Mouse (Mus musculus) embryo, embryonic 10.5 days (tissue): ENCODE measurements around the gene Gtpbp1.

Experiments used
- DNase-seq: peaks from one replicate; pipeline ENCODE4 v3.0.0-alpha.2; 2015; ENCODE audit warnings: low spot score

Gene Gtpbp1

DNA sequence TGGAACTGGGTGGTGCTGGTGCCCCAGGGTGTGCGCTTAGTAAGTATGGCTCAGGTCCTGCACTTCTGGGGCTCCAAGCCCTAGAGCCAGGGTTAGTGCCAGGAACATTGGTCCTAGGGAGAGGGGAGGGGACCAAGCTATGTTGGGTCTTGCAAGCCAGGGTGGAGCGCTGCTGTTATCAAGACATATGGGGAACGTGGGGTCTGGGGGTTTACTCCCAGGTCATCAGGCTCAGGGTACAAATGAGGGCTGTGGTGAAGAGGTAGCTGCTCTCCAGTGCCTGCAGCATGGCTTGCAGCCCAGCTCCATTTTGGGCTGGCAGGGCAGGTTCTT lies 62.7 kb downstream of the Gtpbp1 start:
- no peak for DNase-seq

DNA sequence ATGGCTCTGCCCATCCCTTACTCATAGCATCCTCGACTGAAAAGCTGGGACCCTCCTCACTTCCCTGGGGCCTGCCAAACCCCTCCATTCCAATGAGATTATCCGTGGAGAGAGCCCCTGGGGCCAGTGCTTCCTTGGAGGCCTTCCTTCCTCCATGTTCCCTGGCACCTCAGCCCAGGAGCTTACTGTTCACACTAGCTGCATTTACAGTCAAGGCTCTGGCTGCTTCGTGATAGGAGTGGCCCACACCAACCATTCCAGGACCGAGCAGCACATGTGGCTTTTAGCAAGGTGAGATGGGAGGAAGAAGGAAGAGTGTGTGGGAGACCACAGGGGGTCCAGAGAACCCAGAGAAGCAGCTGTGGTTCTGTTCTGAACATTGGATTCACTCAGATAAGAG lies 63.2 kb downstream of the Gtpbp1 start:
- DNase-seq, result no peak

DNA sequence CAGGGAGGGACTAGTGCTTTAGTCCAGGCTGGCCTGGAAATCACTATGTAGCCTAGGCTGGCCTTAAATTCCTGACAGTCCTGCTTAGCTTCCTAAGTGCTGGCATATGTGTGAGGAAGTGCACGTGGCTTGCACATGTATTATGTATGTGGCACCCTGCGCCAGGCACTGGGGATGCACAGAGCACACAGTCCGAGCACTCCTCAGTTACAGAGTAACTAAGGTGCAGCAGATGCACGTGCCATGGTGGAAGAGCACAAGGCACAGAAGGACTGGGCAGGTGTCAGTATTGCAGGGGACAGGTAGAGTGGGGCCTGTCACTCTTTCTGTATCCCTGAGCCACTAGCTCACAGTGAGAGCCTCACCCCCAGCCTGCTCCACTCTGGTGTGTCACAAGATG lies 64.5 kb downstream of the Gtpbp1 start:
- DNase-seq, result no peak

DNA sequence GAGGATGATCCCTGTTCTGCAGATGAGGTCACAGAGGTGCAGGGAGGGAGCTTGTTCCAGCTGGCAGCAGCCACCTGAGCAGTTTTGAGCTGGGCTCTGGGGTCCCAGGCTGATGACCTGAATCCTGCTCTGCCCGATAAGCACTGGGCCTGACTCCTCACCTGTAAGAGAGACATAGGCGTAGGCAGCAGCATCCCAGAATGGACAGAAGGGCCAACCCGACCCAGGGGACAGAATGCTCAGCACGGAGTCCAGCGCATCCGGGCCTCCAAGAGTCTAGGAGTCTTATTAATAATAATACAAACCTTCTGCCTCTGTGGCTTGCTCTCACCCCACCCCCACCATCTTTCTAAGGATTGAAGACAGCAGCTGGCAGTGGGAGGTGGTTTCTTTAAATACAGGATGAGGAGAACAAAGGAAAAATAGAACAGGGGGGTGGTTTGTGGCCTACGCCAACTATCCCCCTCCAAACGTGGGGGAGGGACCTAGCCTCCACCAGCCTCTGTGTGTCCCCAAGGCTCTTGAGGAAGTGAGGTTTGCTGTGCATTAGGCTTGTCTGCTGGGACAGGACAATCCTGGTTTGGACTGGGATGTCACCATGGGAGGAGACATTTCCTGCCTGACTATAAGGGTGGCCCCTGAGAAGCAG lies 65.5 kb downstream of the Gtpbp1 start:
- DNase-seq, result no peak

DNA sequence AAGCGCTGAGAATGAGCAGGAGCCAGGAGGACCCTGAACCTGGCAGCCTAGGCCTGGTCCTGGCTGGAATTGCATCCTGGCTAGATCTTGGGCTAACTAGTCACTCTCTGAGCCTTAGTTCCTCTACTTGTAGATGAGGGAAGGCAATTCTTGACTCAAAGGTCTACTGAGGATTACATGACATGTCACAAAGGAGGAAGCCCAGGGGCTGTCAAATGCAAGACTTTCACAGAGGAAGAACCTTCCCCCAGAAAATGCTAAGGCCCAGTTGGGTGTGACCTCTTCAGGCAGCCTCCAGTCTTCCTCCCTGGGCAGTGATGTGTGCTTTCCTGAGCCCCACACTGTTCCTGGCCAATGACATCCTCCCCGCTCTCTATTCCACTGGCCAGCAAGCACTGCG lies 66.5 kb downstream of the Gtpbp1 start:
- DNase-seq, result no peak

DNA sequence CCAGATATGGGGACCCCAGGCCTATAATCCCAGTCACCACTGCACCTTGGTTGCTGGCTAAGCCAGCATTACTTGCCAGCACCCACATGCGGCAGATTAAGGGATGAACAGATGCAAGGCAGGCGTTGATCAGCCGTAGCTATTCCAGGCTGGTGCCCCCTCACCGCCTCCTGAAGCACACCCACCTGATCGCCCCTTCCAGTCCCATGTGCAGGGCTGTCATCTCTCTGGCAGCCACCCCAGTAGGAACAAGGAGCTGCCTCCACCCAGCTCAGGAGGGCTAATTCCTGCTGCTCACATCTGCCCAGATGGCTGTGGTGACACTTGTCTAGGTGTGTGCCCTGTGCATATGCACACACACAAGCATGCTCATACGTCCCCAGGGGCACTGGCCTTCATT lies 70.3 kb downstream of the Gtpbp1 start:
- no peak for DNase-seq

DNA sequence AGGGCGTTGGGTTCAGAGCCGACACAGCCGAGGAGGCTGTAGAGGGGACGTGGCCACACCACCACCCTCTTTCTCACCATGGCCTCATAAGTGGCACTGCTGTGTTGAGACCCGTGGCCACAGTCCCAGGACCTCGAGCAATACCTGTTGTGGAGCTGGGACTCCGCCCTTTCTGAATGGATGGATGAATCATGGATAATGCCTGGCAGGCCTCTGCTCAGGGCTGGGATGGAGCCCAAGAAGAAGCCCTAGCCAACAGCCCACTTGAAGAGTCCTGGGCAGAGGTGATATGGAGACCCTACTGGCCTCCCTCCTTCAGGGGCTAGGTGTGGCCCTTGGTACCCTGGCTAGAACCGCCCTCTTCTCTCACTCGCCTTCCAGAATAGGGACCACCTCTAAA lies 72.4 kb downstream of the Gtpbp1 start:
- DNase-seq, result no peak

DNA sequence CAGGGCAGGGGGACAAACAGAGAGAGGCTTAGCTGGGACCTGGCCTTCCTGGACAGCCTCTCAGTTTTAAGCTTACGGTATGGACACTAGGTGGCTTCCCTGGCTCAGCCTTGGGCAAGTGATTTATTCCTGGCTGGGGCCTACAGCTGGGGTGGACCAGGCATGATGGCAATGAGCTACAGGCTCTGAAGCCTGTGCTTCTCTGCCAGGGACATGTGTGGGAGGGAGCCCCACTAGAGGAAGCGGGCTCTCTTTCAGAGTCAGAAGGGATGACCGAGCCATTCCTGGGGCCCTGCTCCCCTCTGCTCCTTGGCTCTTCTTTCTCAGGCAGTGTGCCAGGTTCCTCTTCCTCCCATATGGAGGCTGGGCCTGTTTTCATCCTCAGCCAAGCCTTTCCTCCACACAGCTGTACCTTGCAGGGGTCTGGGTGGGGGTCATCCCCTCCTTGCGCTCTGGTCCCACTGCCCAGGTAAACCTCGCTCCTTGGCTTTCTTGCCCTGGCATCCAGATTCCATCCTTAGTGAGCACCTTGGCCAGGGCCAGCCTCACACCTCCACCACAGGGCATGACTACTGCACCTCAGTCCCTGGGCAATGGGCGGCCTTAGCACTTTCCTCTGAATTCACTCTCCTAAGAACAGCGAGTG lies 73.1 kb downstream of the Gtpbp1 start:
- no peak for DNase-seq

DNA sequence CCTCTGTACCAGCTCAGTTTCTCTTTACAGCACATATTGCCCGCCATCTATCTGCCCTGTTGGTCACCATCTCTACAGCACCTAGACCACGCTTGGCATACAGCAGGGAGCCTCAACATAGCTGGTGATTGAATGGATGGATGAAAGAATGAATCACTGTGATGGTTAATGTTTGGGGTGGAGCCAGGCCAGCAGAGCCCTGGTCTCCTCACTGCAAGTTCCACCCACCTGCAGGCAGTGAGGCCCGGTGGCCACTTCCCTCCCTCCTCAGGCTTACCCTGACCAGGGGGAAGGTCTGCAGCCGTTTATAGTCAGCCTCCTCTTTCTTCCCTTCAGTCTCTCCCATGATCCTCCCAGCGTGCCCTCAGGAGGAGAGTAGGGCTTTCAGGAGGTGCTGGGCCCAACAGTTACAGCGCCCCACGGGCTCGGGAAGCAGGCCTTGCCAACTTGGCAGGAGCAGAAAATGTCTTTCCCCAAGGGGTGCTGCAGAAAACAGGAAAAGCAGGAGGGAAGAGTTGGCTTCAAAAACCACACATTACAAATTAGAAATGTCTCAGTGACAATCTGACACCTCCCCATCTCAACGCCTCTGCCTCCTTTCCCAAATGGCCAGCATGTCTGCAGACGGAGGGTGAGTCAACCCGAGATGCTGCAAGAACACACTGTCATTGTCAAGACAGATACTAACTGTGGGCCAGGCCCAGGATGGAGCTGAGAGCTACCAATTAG lies 74.1 kb downstream of the Gtpbp1 start:
- no peak for DNase-seq

DNA sequence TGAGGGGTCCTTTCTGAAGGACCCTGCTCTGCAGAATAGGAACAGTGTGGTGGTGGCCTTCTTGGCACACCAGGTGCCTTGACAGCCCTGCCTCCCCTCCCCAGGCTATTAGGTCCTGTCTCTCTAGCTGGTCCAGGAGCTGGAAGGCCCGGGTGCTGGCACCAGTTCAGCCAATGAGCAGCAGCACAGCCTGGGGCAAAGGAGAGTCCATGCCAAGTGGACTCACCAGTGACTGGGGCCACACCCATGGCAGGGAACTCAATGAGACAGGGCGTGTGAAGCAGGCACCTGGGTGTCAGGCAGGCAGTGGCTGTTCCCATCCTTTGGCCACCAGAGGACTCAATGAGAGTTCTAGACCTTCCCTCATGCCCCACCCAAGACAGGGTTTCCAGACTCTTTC lies 74.7 kb downstream of the Gtpbp1 start:
- DNase-seq, result no peak

DNA sequence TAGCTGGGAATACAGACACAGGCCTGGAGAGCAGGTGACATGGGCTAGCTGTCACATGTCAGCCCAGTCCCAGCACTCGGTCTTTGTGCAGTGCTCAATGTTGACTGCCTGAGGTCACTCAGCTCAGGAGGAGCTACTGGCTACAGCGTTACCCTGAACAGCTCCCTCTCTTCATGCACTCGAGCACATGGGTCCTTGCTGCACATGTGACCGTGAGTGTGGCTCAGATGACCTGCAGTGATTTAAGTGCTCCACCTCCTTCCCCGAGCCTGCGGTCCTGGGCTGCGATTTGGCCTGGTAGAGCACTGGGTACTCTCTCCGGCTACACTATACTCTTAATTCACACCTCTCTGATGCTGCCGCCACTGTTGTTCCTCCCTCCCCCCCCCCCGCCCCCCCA lies 75.5 kb downstream of the Gtpbp1 start:
- DNase-seq, result no peak

DNA sequence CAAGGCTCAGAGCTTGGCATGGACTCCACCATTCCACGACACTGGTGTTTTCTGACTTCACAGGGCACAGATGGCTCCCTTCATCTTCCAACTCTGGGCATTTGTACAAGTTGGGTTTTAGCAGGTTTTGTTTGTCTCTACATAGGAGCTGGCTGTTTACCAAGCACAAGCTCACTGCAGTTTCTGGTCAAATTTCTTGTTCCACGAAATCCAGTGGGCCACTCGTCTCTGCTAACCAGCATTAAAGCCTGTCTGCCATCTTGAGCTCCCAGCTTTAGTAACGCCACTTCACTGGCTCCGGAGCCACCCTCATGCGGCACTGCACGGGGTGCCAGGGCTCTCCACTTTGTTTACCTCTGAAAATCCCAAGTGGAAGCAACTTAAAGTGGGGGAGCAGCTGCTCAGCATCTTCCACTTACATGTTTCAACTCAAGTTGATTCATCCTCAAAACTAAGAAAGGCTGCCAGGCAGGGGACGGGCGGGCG lies 76.0 kb downstream of the Gtpbp1 start:
- DNase-seq, result no peak

DNA sequence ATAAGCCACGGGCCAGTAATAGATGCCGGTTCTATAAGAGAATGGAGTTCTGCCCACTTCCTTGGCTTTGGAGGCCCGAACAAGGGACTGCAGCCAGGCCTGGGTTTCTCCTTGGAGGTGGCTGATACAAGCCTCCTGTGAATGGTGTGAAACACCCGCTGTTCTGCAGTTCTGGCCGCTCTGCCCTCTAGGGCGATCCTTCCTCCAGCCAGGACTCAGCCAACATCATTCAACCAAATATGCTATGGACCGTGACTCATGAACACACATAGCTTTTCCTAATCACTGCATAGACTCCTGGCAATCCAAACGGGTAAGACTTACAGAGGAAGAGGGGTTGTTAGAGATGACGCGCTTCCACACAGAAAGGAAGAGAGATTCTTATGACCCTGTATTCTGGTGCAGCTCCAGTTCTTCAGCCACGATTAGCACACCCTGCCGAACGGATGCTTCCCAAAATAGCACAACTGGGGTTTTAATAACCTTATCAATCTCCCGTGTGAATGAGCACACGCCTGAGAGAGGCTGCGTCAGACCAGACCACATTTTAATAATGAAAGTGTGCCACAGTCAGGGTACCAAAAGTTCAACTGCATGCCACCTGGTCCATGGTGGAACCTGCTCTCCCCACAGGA lies 76.8 kb downstream of the Gtpbp1 start:
- DNase-seq, result no peak

DNA sequence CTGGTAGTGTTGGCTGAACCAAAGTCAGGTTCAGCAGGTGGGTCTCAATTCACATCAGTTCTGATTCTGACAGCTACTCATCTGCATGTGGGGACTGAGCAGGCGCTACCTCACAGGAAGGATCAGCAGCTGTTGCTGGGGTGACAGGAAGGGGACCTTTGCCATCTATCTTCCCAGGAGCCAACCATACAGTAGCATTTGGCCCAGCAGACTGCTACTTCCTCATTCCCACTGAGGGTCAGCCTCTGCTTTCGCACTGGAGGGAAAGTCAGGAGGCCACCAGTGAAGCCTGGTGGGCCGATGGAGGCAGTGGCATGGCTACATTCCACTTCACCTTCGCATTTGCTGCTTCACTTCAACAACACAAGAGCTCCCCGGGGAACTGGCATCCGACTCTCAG lies 77.7 kb downstream of the Gtpbp1 start:
- no peak for DNase-seq

DNA sequence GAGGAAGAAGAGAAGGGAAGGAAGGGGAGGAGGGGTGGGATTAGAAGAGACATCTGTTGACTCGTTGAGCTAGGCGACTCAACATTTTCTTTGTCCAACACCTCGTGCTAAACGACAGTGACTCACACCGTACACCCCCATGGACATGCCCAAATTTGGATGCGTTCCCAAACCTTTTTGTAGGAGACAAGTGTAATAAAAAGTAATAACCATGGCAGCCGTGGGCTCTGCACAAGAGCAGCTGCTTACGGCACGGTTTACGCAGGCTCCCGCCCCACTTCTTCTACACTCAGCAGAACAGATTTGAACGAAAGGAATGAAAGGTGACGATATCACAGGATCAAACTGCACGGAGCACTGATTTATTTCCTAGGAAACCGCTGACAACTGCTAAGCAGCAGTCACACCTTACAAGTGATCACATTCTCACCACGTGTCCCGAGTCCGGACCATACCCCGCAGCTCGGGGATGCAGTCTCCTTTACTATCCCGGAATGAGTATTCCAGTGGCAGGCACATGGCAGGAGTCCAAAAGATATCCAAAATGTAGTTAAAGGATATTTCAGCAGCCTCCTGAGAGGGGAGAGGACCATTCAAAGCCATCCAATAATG lies 80.1 kb downstream of the Gtpbp1 start:
- DNase-seq, result no peak
